Mouse (Mus musculus) embryonic facial prominence, embryonic 14.5 days (tissue): ENCODE results near the gene Tubb4a. TPM values are rescaled to one million over a fixed set of nuclear protein-coding genes. Genes with fewer than 3 reads are reported as not detected.

ENCODE experiments used
- ATAC-seq: fragments of 200-750 bp; cut with Nextera tagmentation; 2 replicates; pipeline ENCODE4 v1.8.0; 2017; ENCODE audit warnings: low read depth, moderate number of reproducible peaks, moderate TSS enrichment
- DNase-seq: peaks from one replicate; pipeline ENCODE4 v3.0.0-alpha.2; 2015; ENCODE audit warnings: low spot score
- H3K27ac ChIP-seq: fragments of 300-500 bp; sonication (generic); replicated peaks from 2 replicates; pipeline ENCODE4 v1.5.1; 2014; ENCODE audit warnings: low read depth, mild to moderate bottlenecking, low read length, moderate library complexity
- H3K27me3 ChIP-seq: fragments of 300-500 bp; sonication (generic); replicated peaks from 2 replicates; pipeline ENCODE4 v1.6.1; 2014; ENCODE audit warnings: low read length; ENCODE audit not compliant: control insufficient read depth, insufficient read depth
- H3K36me3 ChIP-seq: fragments of 300-500 bp; sonication (generic); 2 replicates; pipeline ENCODE4 v1.6.1; 2014; ENCODE audit warnings: low read length, mixed read lengths; ENCODE audit not compliant: control insufficient read depth, insufficient read depth
- H3K4me1 ChIP-seq: fragments of 300-500 bp; sonication (generic); 2 replicates; pipeline ENCODE4 v1.6.1; 2014; ENCODE audit warnings: antibody characterized with exemption, low read length; ENCODE audit not compliant: control insufficient read depth, insufficient read depth
- H3K4me2 ChIP-seq: fragments of 300-500 bp; sonication (generic); 2 replicates; pipeline ENCODE4 v1.6.1; 2014; ENCODE audit warnings: low read depth, mild to moderate bottlenecking, low read length, moderate library complexity, mixed read lengths
- H3K4me3 ChIP-seq: fragments of 300-500 bp; sonication (generic); 2 replicates; pipeline ENCODE4 v1.5.1; 2014; ENCODE audit warnings: low read depth, mild to moderate bottlenecking, low read length
- H3K9ac ChIP-seq: fragments of 300-500 bp; sonication (generic); 2 replicates; pipeline ENCODE4 v1.6.1; 2014; ENCODE audit warnings: low read depth, mild to moderate bottlenecking, low read length, moderate library complexity, mixed read lengths
- H3K9me3 ChIP-seq: fragments of 300-500 bp; sonication (generic); 2 replicates; pipeline ENCODE4 v1.6.1; 2016; ENCODE audit warnings: low read length; ENCODE audit not compliant: control insufficient read depth
- WGBS: fragments of 180-500 bp; shearing (Covaris S2); extraction: QIAGEN DNeasy Blood & Tissue Kit; methylation state at CpG from one replicate; pipeline ENCODE4 v1.1.7; 2014; 5-methylcytosine and 5-hydroxymethylcytosine counted together
- polyA plus RNA-seq: library from polyadenylated mRNA; unstranded; fragments of >200 nt; fragmentation: Nextera tagmentation; extraction: Ambion mirVana; gene quantifications from 2 replicates; pipeline ENCODE4 v1.2.1, GENCODE M21; 2014

Tubb4a gene
- polyA plus RNA-seq, 1 experiment from 2014 or later = 22.9 TPM

GRCm38 (mm10) chr17:57121856-57122255 lies 34.3 kb upstream of the Tubb4a start:
- Histone ChIP-seq H3K4me2 (no peak overlapping the region), H3K36me3 (no peaks in the 10 kb centered on the region), H3K9me3 (no peaks in the 10 kb centered on the region), H3K27ac (no peak overlapping the region), H3K4me3 (no peak overlapping the region), H3K4me1 (no peaks in the 10 kb centered on the region), H3K9ac (no peak overlapping the region), H3K27me3 (no peaks in the 10 kb centered on the region)
- DNase-seq = no peak
- WGBS = 70% methylated on average over 2 of the region's 2 CpGs
- ATAC-seq = no peak

- Histone ChIP-seq H3K36me3 (no peaks in the 10 kb centered on the region), H3K27me3 (no peaks in the 10 kb centered on the region), H3K9ac (no peak overlapping the region), H3K27ac (no peak overlapping the region), H3K4me2 (peak overlapping the region; percentile 26; the same call in 1 of the 2 replicates), H3K4me3 (no peak overlapping the region), H3K4me1 (no peaks in the 10 kb centered on the region), H3K9me3 (no peaks in the 10 kb centered on the region)
- WGBS = 2% methylated on average over 11 of the region's 11 CpGs
- DNase-seq = peak; percentile 78
- ATAC-seq = peak; percentile 86
Measured at GRCm38 (mm10) chr17:57118524-57119349, 31.2 kb upstream of the Tubb4a start.

- H3K4me1 ChIP-seq = no peaks in the 10 kb centered on the region
- no peaks in the 10 kb centered on the region for H3K9me3 ChIP-seq
- H3K4me2 ChIP-seq = no peak overlapping the region
- ATAC-seq (no peak), DNase-seq (no peak)
- H3K9ac ChIP-seq = no peak overlapping the region
- H3K36me3 ChIP-seq = no peaks in the 10 kb centered on the region
- H3K4me3 ChIP-seq = no peak overlapping the region
- WGBS = 84% methylated on average over 2 of the region's 2 CpGs
- H3K27me3 ChIP-seq = no peaks in the 10 kb centered on the region
- no peak overlapping the region for H3K27ac ChIP-seq
Measured at GRCm38 (mm10) chr17:57116801-57117200, 29.2 kb upstream of the Tubb4a start.

GRCm38 (mm10) chr17:57112768-57113474 lies 25.3 kb upstream of the Tubb4a start:
- Histone ChIP-seq H3K9ac (no peak overlapping the region), H3K4me2 (no peak overlapping the region), H3K9me3 (no peaks in the 10 kb centered on the region), H3K27ac (no peak overlapping the region), H3K36me3 (no peaks in the 10 kb centered on the region), H3K27me3 (no peaks in the 10 kb centered on the region), H3K4me3 (no peak overlapping the region), H3K4me1 (no peaks in the 10 kb centered on the region)
- ATAC-seq (no peak), DNase-seq (no peak)
- WGBS = 80% methylated on average over 10 of the region's 10 CpGs

- no peak overlapping the region for H3K4me3 ChIP-seq
- WGBS = 82% methylated on average over 1 of the region's 1 CpGs
- H3K4me1 ChIP-seq = 0 out of 2 replicates have a peak, but pooled peaks cover 5% of the 10 kb centered on the region
- ATAC-seq (no peak), DNase-seq (no peak)
- H3K27me3 ChIP-seq = no peaks in the 10 kb centered on the region
- H3K36me3 ChIP-seq = no peaks in the 10 kb centered on the region
- no peak overlapping the region for H3K27ac ChIP-seq
- H3K4me2 ChIP-seq = no peak overlapping the region
- H3K9ac ChIP-seq = no peak overlapping the region
- no peaks in the 10 kb centered on the region for H3K9me3 ChIP-seq
Measured at GRCm38 (mm10) chr17:57110005-57110404, 22.4 kb upstream of the Tubb4a start.

GRCm38 (mm10) chr17:57108666-57109171 lies 21.1 kb upstream of the Tubb4a start:
- 61% methylated on average over 5 of the region's 5 CpGs for WGBS
- no peak for DNase-seq
- ATAC-seq = no peak

GRCm38 (mm10) chr17:57108040-57108665 lies 20.6 kb upstream of the Tubb4a start:
- no peak overlapping the region for H3K4me3 ChIP-seq
- H3K27ac ChIP-seq = no peak overlapping the region
- no peaks in the 10 kb centered on the region for H3K9me3 ChIP-seq
- peaks cover 12% of the 10 kb centered on the region for H3K4me1 ChIP-seq
- no peaks in the 10 kb centered on the region for H3K36me3 ChIP-seq
- DNase-seq = no peak
- 85% methylated on average over 7 of the region's 7 CpGs for WGBS
- H3K9ac ChIP-seq = no peak overlapping the region
- H3K27me3 ChIP-seq = no peaks in the 10 kb centered on the region
- H3K4me2 ChIP-seq = no peak overlapping the region
- ATAC-seq = no peak

More at GRCm38 (mm10) chr17:57108666-57109171, 21.1 kb upstream of the Tubb4a start:
- Histone ChIP-seq H3K27me3 (no peaks in the 10 kb centered on the region), H3K4me1 (peaks cover 12% of the 10 kb centered on the region), H3K9ac (no peak overlapping the region), H3K9me3 (no peaks in the 10 kb centered on the region), H3K4me2 (no peak overlapping the region), H3K4me3 (no peak overlapping the region), H3K36me3 (no peaks in the 10 kb centered on the region), H3K27ac (no peak overlapping the region)

- 88% methylated on average over 5 of the region's 5 CpGs for WGBS
- H3K4me1 ChIP-seq = peaks cover 12% of the 10 kb centered on the region
- H3K9ac ChIP-seq = no peak overlapping the region
- DNase-seq = no peak
- no peak overlapping the region for H3K4me3 ChIP-seq
- no peaks in the 10 kb centered on the region for H3K36me3 ChIP-seq
- H3K4me2 ChIP-seq = no peak overlapping the region
- no peak for ATAC-seq
- no peak overlapping the region for H3K27ac ChIP-seq
- H3K27me3 ChIP-seq = no peaks in the 10 kb centered on the region
- H3K9me3 ChIP-seq = no peaks in the 10 kb centered on the region
Measured at GRCm38 (mm10) chr17:57107064-57107463, 19.5 kb upstream of the Tubb4a start.
